Mouse (Mus musculus): ENCODE results near the gene Kazn.

DNA sequence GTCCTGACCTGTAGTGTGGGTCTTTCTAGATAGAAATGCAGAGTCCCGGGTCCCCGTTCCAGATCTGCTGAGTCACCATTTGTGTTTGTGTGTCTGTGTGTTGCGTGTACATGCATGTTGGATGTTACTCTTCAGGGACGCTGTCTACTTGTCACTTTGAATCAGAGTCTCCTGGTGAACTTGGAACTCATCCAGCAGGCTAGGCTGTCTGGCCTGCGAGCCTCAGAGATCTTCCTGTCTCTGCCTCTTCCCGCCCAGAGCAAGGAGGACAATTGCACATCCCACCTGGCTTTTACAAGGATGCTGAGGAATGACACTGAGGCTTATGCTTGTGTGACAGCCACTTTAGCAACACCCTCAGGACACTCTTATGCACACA, 39.0 kb upstream of the Kazn start:
- TF ChIP-seq CTCF (IDR thresholded peaks at IDR 0.05; ENCODE audit: low read depth) (no peak), EP300 (IDR thresholded peaks at IDR 0.05; ENCODE audit: low read depth) (no peak)

Data from liver, postnatal 0 days (tissue).